Mouse (Mus musculus): ENCODE results near the gene Tifab. TPM values are rescaled to one million over a fixed set of nuclear protein-coding genes. Genes with fewer than 3 reads are reported as not detected.

Gene Tifab
- total RNA-seq, 2 experiments from 2014 or later = 0.16 to 0.47 TPM

GRCm38 (mm10) chr13:56181424-56181823, 2.7 kb upstream of the Tifab start:
- peak; percentile 21 for DNase-seq (ENCODE audit: low spot score)

GRCm38 (mm10) chr13:56176310-56176709, 2.4 kb downstream of the Tifab start:
- no peak for DNase-seq (ENCODE audit: low spot score)

GRCm38 (mm10) chr13:56175848-56176247, 2.8 kb downstream of the Tifab start:
- no peak for DNase-seq (ENCODE audit: low spot score)

GRCm38 (mm10) chr13:56172901-56173545, 5.7 kb downstream of the Tifab start:
- DNase-seq (ENCODE audit: low spot score) = no peak

- DNase-seq (ENCODE audit: low spot score) = no peak
These were observed 6.6 kb downstream of the Tifab start for GRCm38 (mm10) chr13:56172106-56172505.

GRCm38 (mm10) chr13:56168403-56168781, 10.3 kb downstream of the Tifab start:
- no peak for DNase-seq (ENCODE audit: low spot score)

GRCm38 (mm10) chr13:56167446-56168402, 11.0 kb downstream of the Tifab start:
- no peak for DNase-seq (ENCODE audit: low spot score)

- DNase-seq (ENCODE audit: low spot score) = no peak
These were observed 13.1 kb downstream of the Tifab start for GRCm38 (mm10) chr13:56165561-56165960.

- DNase-seq (ENCODE audit: low spot score) = no peak
These were observed 14.3 kb downstream of the Tifab start for GRCm38 (mm10) chr13:56164372-56164771.

- DNase-seq (ENCODE audit: low spot score) = peak; percentile 67
These were observed 14.9 kb downstream of the Tifab start for GRCm38 (mm10) chr13:56163751-56164150.

GRCm38 (mm10) chr13:56162859-56163258, 15.8 kb downstream of the Tifab start:
- DNase-seq (ENCODE audit: low spot score) = no peak

GRCm38 (mm10) chr13:56159614-56160363, 18.9 kb downstream of the Tifab start:
- DNase-seq (ENCODE audit: low spot score) = no peak

GRCm38 (mm10) chr13:56159016-56159601, 19.6 kb downstream of the Tifab start:
- DNase-seq (ENCODE audit: low spot score) = no peak

- DNase-seq (ENCODE audit: low spot score) = no peak
These were observed 23.0 kb downstream of the Tifab start for GRCm38 (mm10) chr13:56155671-56156070.

GRCm38 (mm10) chr13:56155048-56155447, 23.6 kb downstream of the Tifab start:
- peak; percentile 48 for DNase-seq (ENCODE audit: low spot score)

- DNase-seq (ENCODE audit: low spot score) = no peak
These were observed 25.8 kb downstream of the Tifab start for GRCm38 (mm10) chr13:56152773-56153460.

- DNase-seq (ENCODE audit: low spot score) = peak; percentile 58
These were observed 27.1 kb downstream of the Tifab start for GRCm38 (mm10) chr13:56151404-56152226.

- DNase-seq (ENCODE audit: low spot score) = peak; percentile 30
These were observed 33.2 kb downstream of the Tifab start for GRCm38 (mm10) chr13:56145523-56145922.

GRCm38 (mm10) chr13:56144021-56144420, 34.7 kb downstream of the Tifab start:
- no peak for DNase-seq (ENCODE audit: low spot score)

GRCm38 (mm10) chr13:56143151-56143513, 35.6 kb downstream of the Tifab start:
- no peak for DNase-seq (ENCODE audit: low spot score)

Measured in gastrocnemius, adult 18-20 months (tissue).